Comparison of ENCODE assay signal across 10 mouse cellular contexts in the genomic region with DNA sequence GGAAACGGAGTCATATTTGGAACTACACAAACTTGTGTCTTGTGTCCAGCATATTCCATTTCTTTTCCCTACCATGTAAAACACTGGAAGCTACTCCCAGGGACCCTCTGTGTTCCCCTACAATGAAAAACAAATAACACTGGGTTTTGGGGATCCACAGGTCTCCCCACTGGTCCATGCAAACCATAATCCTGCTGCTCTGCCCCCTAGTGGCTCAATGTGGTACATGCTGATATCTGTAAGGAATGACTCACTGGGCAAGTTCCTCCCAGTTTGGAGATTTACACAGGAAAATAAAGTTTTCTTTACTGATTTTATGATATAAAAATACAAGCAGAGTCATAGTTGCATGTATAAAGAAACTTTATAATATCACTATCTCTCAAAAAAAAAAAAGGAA.
DNase-seq lines count a peak whose midpoint lies in the region; ATAC-seq and TF ChIP-seq lines count a peak whose summit lies in the region.
"Had no signal": no experiment of that assay in that cellular context is flagged by ENCODE, and none has a peak within 500 bp of the region (broad histone marks: within the 10 kb centered on the region; RNA-seq: fewer than 3 reads in every experiment).

No protein-coding gene starts in this region.

- H3K4me1 ChIP-seq in lung, postnatal 0 days (ENCODE audit: insufficient read depth, low read depth, low read length), result peaks cover 13% of the 10 kb centered on the region
- H3K4me1 ChIP-seq in thymus, adult 2 months (replicated peaks; ENCODE audit: control insufficient read depth, insufficient read depth, low read length), result no peaks in the 10 kb centered on the region

- WGBS in lung, postnatal 0 days, result 100% methylated on average over 1 of the region's 1 CpGs
- 94% methylated on average over 1 of the region's 1 CpGs for WGBS in thymus, adult 2 months

- H3K36me3 ChIP-seq in lung, postnatal 0 days (ENCODE audit: insufficient read depth, low read length), result no peaks in the 10 kb centered on the region
- no peaks in the 10 kb centered on the region for H3K36me3 ChIP-seq in thymus, adult 2 months (ENCODE audit: control insufficient read depth, insufficient read depth, low read length)
- H3K36me3 ChIP-seq: embryonic facial prominence, embryonic 13.5 days had no signal

- H3K27ac ChIP-seq in lung, postnatal 0 days (ENCODE audit: low read length), result no peak overlapping the region
- H3K27ac ChIP-seq in thymus, adult 2 months (ENCODE audit: control insufficient read depth, insufficient read depth, low read length), result no peak overlapping the region
- H3K27ac ChIP-seq: embryonic facial prominence, embryonic 13.5 days had no signal

- ATAC-seq in lung, postnatal 0 days, result no peak

- DNase-seq in layer of hippocampus, adult 11-12 months (ENCODE audit: low spot score), result peak; percentile 45
- no peak for DNase-seq in layer of hippocampus, adult 9-11 months
- peak; percentile 42 for DNase-seq in adipocyte (ENCODE audit: low spot score)
- DNase-seq in cerebellum, postnatal 10 days, result peak; percentile 58 to 63
- peak; percentile 36 for DNase-seq in lung, postnatal 0 days (ENCODE audit: low spot score)
- DNase-seq in right cerebral cortex, adult 18-20 months, result no peak
- no peak for DNase-seq in right cerebral cortex, postnatal 25 days
- DNase-seq in thymus, adult 2 months, result no peak

- TF ChIP-seq POLR2A in thymus, adult 2 months (IDR thresholded peaks at IDR 0.05; ENCODE audit: control insufficient read depth, extremely low read depth, insufficient read depth, low read length, poor library complexity), result no peak

- no peak overlapping the region for H3K9ac ChIP-seq in lung, postnatal 0 days (replicated peaks; ENCODE audit: low read depth)
- H3K9ac ChIP-seq: embryonic facial prominence, embryonic 13.5 days had no signal

- no peaks in the 10 kb centered on the region for H3K9me3 ChIP-seq in lung, postnatal 0 days (ENCODE audit: low read length)
- H3K9me3 ChIP-seq: embryonic facial prominence, embryonic 13.5 days had no signal

- H3K27me3 ChIP-seq in lung, postnatal 0 days (replicated peaks; ENCODE audit: insufficient read depth, low read length), result no peaks in the 10 kb centered on the region
- no peaks in the 10 kb centered on the region for H3K27me3 ChIP-seq in thymus, adult 2 months (ENCODE audit: control insufficient read depth, insufficient read depth, low read length)
- H3K27me3 ChIP-seq: embryonic facial prominence, embryonic 13.5 days had no signal

- no peak overlapping the region for H3K4me3 ChIP-seq in lung, postnatal 0 days (ENCODE audit: low read depth, low read length)
- H3K4me3 ChIP-seq in thymus, adult 2 months (ENCODE audit: control insufficient read depth, insufficient read depth, low read length), result no peak overlapping the region
- H3K4me3 ChIP-seq: embryonic facial prominence, embryonic 13.5 days; myocyte had no signal

- peak; percentile 78 for TF ChIP-seq CTCF in lung, postnatal 0 days (IDR thresholded peaks at IDR 0.05)
- TF ChIP-seq CTCF in thymus, adult 2 months (IDR thresholded peaks at IDR 0.05; ENCODE audit: borderline replicate concordance, control insufficient read depth, extremely low read depth, insufficient read depth, low read length, poor library complexity), result no peak

- H3K4me2 ChIP-seq in lung, postnatal 0 days (replicated peaks; ENCODE audit: low read depth, low read length), result no peak overlapping the region
- H3K4me2 ChIP-seq: embryonic facial prominence, embryonic 13.5 days had no signal

- no peak for TF ChIP-seq EP300 in lung, postnatal 0 days (IDR thresholded peaks at IDR 0.05)

Comparison
In these comparisons a context has a peak if more than half of its experiments do, and no peak if none do; other contexts are left out.
1. DNase-seq: peak in layer of hippocampus, adult 11-12 months (single experiment), adipocyte (single experiment), cerebellum, postnatal 10 days (2 of 2) and lung, postnatal 0 days (single experiment); none in layer of hippocampus, adult 9-11 months (single experiment), right cerebral cortex, adult 18-20 months (single experiment), right cerebral cortex, postnatal 25 days (single experiment) and thymus, adult 2 months (single experiment).